Mouse (Mus musculus): ENCODE data around the gene Rhbdf2.

The Rhbdf2 gene

DNA sequence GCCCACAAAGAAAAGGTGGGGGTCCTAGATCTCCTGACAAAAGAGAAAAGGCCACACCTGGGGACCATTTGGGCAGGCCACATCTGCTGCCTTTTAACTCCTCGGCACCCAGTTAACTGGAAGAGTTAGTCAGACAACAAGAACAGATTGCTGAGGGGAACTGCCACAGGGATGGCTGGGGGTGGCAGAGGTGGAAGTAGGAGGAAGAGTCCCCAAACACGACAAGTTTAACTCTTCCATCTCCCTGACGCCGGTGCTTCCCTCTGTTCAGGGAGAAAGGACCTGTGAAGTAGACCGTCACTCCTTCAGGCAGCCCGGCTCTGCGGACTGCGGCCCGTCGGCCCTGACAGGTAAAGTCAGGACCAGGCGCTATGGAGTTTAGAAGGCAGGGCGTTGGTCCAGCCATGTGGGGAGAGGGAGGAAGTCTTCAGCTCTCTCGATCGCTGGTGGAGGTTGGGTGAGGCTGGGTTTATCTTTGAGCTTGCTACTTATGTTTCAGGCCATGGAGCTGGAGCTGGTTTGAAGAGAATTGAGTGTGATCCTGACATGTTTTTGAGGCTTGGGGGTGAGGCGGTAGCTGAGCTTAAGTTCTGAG lies 32.3 kb upstream of the Rhbdf2 start:
- no peak for DNase-seq (ENCODE audit: low spot score)

DNA sequence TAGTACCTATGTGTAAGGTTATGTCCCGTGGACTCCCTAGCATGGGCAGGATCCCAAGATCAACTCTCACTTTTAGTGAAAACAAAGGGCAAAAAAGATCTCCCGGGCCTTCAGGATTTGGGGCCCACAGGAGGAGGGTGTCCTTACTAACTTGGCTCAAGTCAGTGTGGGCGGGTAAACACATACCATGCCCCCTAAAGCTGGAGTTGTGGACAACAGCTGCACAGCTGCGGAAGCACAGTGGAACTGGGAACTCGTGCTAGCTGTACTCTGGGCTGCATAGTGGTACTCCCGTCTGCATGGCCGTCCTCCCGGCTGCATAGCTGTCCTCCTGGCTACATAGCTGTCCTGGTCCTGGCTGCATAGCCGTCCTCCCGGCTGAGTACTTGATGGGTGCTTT lies 31.4 kb upstream of the Rhbdf2 start:
- no peak for DNase-seq (ENCODE audit: low spot score)

DNA sequence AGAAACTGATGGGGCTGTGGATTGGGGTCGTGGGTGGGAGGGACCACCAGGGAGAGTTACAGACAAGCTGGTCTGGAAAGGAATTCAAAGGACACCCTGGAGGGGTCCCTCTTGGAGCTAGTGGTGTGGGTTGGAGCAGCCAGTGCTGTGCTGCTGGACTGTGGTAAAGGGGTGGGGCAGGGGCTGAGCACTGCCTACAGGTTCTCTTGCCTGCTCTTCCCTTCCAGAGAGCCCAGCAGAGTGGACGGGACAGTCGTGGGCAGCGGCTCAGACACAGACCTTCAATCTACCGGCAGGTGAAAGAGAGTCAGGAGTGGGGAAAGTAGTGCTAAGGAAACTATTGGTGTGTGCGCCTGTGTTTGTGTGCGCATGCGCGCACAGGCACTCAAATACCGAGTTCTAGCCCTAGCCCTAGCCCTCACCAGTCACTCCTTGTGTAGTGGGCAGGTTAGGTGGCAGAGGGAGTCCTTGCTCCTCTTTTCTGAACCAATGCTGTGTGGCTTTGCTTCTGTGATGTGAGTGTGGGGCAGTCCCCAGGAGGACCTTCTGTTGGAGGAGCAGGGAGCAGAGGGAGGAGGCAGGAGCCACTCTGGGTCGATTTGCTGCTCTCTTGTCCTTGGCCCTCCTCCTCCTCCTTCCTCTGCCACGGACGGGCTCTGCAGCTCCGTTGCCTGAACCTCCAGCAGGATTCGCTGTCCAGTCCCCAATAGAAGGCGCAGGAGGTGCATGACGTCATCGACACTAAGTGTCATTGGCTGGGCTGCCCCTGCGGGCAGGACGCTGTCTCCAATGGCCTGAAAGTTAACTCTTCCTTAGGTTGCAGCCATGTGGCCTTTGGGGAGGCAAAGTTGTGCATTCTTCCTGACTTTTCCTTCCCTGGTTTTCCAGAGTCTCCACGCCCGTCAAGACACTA lies 30.7 kb upstream of the Rhbdf2 start:
- DNase-seq (ENCODE audit: low spot score): peak; percentile 93

DNA sequence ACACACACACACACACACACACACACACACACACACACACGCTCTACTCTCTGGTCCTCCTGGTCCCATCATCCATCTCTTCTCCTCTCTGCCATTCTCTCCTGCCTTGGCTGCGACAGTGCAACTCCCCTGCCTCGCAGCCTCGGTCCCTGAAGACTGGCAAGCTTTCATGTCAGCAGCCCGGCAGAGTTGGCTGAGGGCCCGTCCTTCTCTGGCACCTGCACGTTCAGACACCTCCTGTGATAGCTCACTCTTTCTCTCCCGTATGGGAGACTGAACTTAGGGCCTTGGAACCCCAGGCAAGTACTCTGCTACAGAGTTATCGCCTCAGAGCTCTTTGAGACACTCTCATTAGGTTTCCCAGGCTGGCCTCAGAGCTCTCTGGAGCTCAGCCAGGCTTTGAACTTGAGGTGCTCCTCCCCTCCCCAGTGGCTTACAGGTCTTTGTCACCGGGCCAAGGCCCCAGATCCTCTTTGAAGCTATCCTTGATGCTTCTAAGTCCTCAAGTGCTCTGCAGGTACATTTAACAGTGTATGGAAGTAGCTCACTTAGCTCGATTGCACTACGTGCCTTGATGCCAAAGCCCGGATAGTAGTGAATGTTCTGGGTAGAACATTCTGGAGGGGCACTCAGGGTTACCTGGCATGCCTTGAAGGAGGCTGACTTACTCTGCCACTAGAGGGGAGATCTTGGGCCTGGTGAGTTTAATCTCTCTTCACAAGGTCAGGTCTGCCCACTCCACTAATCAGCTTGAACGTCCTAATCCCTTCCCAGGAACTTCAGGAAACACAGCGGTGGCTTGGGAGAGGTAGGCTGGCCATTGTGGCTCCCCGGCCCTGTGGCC lies 29.8 kb upstream of the Rhbdf2 start:
- DNase-seq (ENCODE audit: low spot score): no peak

DNA sequence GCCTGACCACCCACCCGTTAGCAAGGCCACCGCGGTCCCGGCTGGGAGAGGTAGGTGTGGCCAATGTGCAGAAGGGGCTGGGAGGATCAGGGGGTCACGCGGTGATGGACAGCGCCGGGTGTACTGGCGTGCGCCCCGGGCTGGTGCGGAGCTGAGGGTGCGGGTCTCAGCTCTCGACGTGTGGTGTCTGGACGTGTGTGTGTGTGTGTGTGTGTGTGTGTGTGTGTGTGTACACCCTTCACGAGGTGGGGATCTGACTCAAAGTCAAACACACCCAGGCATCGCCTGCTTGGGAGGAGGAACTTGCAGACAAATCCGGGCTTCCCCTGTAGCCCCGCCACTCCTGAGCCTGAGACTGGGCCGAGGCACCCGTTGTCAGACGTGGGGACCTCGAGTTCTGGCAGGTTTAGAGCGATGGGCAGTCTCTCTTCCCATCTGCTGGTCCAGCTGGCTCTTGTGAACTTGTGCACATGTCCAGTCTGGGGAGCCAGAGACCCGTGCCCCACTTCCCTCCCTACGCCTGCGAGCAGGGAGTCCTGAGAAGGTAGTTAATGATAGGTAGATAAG lies 27.5 kb upstream of the Rhbdf2 start, which contains the start of gene Cygb:
Cygb (minus strand) TSS at position 59 of the 567 bp plus-strand sequence.
- no peak for DNase-seq (ENCODE audit: low spot score)

DNA sequence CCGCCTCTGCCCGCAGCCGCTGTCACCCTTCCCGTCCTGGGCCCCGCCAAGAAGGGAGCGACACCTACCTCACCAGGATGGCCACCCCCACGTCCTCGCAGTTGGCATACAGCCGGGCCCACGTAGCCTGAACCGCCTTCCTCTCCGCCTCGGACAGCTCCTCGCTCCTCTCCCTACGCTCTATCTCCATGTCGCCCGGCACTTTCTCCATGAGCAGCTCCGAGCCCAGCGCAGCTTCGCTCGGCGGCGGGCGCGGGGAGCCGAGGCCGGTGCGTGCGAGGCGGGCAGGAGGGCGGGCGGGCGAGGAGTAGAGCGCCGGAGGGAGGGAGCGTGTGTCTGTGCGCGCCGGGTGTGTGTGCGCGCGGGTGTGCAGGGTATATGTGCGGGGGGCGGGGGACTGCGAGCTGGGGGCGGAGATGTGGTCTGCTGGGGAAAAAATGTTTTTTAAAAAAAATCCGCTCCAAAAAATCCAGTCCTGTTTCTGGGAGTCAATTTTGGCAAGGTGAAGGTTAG lies 26.9 kb upstream of the Rhbdf2 start:
- no peak for DNase-seq (ENCODE audit: low spot score)

DNA sequence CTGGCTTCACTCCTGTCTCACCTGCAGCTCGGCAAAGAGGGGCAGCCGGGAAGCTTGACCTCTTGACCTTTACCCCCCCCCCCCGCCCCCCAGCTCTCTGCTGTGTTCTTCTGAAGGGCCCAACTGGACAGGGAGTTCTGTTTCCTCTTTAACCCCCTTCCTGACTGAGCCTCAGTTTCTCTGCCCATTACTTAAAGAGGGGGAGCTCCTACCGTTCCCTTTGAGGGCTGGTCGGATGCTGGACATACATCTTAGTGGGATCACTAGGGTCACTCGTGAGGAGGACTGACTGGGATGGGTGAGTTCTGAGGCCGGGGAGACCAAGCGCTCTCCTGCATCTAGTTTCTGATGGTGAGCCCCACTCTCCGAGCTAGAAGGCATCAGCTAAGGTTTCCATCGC lies 26.4 kb upstream of the Rhbdf2 start, which contains the start of gene Prcd:
Prcd (plus strand) TSS at position 301 of the 400 bp plus-strand sequence.
- no peak for DNase-seq (ENCODE audit: low spot score)

DNA sequence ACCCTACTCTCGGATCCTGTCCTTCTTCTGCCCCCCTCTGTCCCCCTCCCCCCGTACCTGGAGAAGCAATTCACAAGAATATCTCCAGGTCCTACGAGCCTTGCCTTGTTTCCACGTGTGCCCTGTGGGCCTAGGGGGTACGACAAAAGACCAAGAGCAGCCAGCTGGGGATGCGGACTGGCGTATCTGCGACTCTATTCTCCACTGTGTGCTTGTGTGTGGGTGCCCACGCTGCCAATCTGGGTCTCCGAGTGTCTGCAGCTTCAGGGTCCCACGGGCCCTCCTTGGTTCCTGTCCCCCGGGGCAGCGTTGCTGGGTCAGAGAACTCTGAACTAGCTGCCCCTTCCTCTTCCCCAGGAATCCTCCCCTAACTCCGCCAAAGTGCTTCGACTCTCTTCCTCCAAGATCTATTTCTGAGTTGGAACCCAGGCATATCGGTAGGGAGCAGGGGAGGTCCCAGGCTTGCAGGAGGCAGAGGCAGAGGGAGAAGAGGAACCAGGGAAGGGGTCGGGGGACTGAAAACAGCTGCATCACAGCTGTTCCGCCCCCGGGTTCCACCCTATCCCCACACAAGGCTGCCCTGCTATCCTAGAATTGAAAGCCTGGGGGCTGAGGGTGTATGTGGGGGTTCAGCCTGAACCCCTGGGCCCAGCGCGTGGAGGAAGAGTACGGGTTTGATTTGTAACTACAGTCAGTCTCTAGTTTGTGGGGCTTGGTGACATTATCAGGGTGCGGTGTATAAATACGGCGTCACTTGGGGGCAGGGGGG lies 25.7 kb upstream of the Rhbdf2 start:
- DNase-seq (ENCODE audit: low spot score): no peak

DNA sequence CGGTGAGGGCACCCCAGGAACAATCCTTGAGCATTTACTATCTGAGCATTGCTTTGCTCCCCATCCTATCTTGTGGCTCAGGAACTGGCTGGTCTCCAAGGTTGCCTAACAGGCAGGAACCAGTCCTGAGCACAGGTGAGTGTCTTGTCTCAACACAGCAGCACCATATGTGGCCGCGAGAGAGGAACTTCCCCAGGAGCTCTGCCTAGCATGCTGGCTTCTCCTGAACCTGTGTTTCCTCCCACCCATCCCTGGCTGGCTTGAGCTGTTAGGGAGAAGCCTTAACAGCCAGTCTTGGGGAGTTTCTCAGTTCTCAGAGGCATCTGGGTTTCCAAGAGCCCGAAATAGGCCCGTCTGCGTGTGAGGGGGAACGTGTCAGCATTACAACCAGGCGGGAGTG lies 24.5 kb upstream of the Rhbdf2 start:
- no peak for DNase-seq (ENCODE audit: low spot score)

DNA sequence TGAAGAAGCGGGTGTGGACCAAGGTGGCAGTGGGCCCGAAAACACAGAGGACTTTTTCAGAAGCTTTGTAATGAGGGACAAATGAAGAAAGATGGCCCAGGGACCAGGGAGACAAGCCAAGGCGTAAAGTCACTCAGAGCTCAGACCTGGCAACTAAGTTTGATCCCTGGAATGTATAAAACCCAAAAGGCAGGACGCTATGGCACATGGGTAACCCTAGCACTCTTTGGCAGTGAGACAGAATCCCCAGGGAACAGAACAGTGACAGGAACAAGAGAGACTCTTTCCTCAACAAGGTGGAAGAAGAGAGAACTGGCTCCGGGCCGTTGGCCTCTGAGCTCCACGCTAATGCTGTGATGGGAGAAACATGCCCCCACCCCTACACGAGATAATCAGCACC lies 24.0 kb upstream of the Rhbdf2 start:
- no peak for DNase-seq (ENCODE audit: low spot score)

DNA sequence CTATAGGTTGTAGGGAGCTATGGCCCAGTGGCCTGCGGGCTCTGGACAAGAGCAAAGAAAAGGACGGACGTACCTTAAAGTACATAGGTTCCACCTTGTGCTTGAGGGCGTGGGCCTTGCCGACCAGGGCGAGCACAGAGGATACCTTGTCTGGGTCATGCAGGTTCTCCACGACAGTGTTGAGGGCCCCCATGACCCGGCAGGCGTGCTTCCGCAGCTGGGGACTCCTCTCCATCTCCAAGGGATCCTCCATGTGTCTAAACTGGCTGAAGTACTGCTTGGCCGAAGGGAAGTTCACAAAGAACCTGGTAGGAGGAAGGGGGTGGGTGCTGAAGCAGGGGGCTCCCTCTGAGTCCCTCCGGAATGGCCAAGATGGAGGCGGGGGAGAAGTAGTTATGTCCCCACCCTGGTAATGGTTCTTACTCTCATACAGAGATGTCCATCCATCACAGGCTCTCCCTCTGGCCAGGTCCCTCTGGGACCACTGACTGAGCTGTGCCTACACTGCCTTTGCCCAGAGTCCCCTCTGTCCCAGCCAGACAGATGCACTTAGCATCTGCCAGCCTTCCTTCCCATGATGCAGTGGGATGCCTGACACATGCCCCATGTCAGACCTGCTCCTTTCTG lies 23.0 kb upstream of the Rhbdf2 start:
- DNase-seq (ENCODE audit: low spot score): no peak

DNA sequence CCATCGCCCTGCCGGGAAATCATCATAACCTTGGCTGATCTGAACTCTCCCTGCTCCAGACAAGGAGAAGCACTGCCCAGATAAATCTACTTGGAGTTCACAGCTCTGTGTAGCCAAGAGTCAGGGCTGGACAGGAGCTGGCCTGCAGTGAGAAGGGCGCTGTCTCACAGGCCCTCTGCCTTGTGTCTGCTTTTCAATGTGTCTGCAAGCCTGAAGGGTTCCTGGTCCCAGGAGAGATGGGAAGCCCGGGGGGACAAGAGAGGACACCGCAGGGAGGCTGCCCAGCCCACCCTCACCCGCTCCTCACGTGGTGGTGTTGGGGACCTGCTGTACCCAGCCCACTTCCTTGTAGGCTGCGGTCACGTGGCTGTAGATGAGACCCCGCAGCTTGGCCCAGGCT lies 22.2 kb upstream of the Rhbdf2 start:
- DNase-seq (ENCODE audit: low spot score): no peak

DNA sequence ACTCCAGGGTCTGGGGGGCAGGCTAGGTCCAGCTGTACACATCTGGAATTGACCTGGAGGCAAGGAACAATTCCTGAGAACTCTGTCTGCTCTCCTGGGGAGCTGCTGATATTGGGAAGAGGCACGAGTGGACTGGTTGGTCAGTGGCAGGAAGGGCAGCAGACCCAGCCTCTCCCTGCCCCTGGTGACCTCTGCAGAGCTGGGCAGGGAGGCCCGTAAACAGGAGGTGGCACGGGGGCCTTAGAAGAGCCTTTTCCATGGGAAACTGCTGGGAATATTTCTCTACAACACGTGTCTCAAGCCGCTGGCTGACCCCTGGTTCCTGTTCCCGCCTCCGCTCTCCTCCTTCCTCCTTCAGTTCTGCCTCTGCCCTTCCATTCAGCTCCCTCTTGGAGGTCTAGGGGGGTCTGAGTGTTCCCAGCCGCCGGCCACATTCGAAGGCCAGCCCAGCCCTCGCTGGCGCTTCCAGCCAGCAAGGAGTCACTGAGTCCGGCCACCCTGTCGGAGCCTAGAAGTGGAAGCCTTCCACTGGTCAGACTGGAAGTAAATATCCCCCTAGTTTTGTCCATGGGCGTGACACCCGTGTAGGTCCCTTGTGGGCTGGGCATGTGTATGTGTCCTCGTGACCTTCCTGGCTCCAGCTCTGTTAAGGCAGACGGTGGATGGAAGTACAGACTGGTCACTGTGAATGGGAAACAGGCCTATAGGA lies 21.5 kb upstream of the Rhbdf2 start:
- DNase-seq (ENCODE audit: low spot score): no peak

DNA sequence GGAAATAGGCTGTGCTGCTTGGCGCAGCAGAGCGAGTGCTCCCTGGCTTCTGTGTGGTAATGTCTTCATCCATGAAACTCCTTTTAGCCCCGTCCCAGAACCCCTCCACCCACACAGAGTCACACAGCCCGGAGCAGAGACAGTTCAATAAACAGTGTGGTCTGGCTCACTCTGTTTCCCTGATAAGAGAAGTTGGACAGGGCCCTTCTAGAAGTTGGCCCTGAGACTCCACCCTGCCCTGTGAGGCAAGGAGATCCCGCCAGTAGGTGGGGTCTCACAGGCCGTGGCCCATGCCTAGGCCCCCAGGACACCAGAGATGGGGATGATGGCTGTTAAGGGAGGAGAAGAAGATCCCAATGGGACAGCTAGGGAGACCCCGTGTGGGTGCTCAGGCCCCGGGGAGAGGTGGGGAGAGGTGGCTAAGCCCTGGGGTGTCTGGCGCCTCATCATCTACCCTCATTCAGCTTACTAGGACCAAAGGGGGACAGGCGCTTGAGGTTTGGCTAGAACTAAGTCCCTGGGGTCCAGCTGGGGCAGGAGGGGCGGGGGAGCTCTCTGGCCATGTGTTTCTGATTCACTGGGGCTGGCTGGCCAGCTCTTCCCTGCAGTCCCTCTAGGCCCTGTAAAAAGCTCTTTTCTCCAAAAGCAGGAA lies 20.6 kb upstream of the Rhbdf2 start:
- no peak for DNase-seq (ENCODE audit: low spot score)

DNA sequence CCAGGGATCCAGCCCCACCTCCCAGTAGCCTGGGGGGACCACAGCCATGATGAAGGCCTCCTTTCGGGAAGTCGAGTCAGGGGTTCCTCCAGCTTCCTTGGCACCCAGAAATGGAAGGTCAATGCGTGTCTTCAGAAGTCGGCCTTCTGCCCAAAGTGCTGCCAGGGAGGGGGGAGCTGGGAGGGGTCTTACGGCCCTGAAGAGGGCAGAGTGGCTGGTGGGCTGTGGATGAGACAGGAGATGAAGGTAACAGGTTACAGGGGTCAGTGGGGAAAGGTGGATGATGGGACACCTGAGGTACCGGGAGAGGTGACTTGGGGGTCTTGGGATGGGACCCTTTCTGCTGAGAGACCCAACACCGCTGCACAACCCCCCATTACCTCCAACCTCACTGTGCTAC lies 20.0 kb upstream of the Rhbdf2 start:
- DNase-seq (ENCODE audit: low spot score): no peak

DNA sequence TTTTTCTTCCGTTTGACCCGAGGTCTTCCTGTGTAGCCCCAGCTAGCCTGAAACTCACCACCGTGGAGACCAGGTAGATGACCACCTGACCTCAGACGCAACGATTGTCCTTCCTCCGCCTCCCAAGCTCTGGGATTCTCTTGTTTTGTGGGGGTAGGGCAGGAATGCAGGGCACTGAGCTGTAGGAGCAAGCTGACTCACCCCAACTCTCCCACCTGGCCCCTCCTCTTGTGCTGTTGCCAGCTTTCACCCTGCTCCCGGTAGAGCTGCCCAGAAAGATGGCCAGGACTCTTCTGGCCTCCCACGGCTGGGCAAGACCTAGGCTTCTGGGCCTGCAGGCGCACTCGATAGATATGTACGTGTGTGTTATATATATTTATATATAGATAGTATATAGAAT lies 19.3 kb upstream of the Rhbdf2 start:
- DNase-seq (ENCODE audit: low spot score): no peak

DNA sequence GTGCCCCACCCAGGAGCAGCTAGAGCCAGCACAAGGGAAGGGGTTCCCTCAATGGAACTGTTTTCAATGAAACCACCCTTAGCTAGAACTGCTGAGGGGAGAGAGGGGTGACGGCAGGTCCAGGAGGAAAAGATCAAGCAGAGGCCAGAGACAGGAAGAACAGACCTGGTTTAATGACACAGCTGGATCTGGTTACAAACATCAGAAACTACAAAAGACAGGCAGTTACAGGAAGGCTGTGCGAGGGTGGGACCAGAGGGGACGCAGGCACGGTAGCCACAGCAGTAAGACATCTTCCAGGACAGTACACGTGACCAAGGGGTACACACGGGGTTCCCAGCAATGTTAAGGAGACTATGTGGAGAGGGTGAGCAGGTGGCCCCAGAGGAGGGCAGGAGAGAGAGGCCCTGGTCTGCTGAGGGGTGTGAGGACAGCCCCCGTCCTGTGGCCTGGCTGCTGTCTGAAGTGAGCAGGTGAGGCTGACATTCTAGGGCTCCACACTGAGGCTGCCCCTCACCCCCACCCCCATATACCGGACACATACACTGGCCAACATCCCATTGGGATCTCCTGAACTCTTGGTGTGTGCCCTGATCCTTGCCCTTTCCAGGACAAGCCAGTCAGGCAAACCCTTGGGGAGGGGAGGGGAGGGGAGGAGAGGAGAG lies 18.8 kb upstream of the Rhbdf2 start:
- no peak for DNase-seq (ENCODE audit: low spot score)

DNA sequence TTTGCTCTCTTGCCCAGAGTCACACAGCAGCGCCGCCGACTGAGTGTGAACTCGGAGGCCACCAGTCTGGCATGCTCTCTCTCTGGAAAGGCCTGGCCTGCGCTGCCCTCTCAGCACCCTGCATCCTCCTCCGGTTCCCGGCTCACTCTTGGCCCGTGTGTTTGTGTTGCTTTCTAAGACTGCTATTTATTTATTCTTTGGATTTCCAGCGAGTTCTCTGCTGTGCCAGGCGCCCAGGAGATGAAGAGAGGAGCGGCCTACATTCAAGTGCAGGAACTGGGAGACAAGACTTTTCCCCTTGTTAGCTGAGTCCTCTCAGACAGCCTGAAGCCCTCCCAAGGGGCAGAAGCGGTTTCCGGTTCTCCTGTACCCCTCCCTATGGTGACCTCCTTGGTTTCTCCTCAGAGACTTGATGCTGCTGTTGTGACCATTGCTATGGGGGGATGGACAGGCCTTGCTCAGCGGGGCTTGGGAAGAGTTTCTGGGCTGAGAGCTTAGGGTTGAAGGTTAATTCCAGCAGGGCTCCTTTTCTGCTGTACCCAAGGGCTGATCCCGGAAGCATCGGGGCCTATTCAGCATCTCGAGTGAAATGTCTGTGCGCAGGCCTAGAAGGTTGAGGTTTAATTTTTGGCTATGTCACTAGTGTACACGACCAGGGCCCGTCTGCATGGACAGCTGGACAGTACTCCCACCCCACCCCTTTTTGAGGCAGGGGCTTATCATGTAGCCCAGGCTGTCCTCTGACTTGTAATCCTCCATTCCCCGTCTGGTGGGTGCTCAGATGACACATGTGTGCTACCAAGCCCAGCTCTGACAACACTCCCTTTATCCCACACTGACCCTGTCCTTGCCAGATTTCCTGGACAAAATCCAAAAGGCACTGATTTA lies 17.6 kb upstream of the Rhbdf2 start:
- no peak for DNase-seq (ENCODE audit: low spot score)
